Mouse (Mus musculus) embryonic fibroblast, embryonic 13.5 days (primary cell): ENCODE measurements around the gene Eif2b3. TPM values are rescaled to one million over a fixed set of nuclear protein-coding genes. Genes with fewer than 3 reads are reported as not detected.

Experiments used
- H3K27ac ChIP-seq: 2 replicates; pipeline ENCODE4 v1.5.1; 2012; ENCODE audit warnings: low read length, control low read depth, inconsistent platforms; ENCODE audit not compliant: insufficient read depth
- H3K4me1 ChIP-seq: 2 replicates; pipeline ENCODE4 v1.6.1; 2011; ENCODE audit warnings: low read length; ENCODE audit not compliant: control insufficient read depth, insufficient read depth
- H3K4me3 ChIP-seq: 2 replicates; pipeline ENCODE4 v1.5.1; 2011; ENCODE audit warnings: mild to moderate bottlenecking, control low read depth, low read length; ENCODE audit not compliant: insufficient read depth
- CTCF ChIP-seq: IDR thresholded peaks from 2 replicates; pipeline ENCODE4 v1.5.1; 2011; ENCODE audit warnings: mild to moderate bottlenecking, control low read depth, low read length, moderate library complexity, borderline replicate concordance; ENCODE audit not compliant: insufficient read depth
- POLR2A ChIP-seq: IDR thresholded peaks from 2 replicates; pipeline ENCODE4 v1.6.1; 2011; ENCODE audit warnings: low read depth, mild to moderate bottlenecking, control low read depth, low read length, moderate library complexity
- polyA plus RNA-seq: library from polyadenylated mRNA; stranded (reverse); fragments of >200 nt; gene quantifications from 2 replicates; pipeline ENCODE4 v1.2.4, GENCODE M21; 2011; ENCODE audit warnings: low read depth; ENCODE audit not compliant: missing spikeins, insufficient read length

The Eif2b3 gene
- polyA plus RNA-seq, 1 experiment, result 34.1 TPM

DNA sequence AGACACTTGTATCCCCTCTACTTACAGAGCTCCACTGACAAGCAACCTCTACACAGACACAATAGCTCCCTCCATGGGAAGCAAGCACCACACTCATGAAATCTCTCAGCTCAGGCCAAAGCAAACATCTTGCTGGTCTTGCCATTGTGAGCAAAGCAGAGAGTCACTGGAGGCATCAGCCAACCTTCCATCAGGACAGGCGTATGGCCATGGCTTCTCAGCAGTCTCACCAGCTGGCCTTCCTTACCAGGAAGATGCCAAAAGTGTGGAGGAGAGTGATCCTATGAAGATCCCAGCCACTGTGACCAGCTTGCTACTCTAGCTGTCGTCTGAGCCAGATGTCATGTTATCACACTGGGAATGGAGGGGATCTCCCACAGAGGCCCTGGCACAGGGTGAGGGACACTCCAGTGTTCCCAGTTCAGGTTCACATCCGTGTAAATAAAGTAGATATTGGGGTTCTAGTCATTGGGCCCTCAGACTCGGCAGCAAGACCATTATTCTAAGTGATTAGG lies 4.2 kb upstream of the Eif2b3 start:
- H3K4me1 ChIP-seq, result no peaks in the 10 kb centered on the region
- no peak overlapping the region for H3K27ac ChIP-seq
- no peak overlapping the region for H3K4me3 ChIP-seq
- no peak for TF ChIP-seq CTCF

GRCm38 (mm10) chr4:117017738-117018137 lies 1.5 kb upstream of the Eif2b3 start:
- H3K27ac ChIP-seq, result no peak overlapping the region
- peaks cover 4% of the 10 kb centered on the region; the same call in 1 of the 2 replicates for H3K4me1 ChIP-seq
- H3K4me3 ChIP-seq, result no peak overlapping the region
- TF ChIP-seq POLR2A, result no peak
- no peak for TF ChIP-seq CTCF

DNA sequence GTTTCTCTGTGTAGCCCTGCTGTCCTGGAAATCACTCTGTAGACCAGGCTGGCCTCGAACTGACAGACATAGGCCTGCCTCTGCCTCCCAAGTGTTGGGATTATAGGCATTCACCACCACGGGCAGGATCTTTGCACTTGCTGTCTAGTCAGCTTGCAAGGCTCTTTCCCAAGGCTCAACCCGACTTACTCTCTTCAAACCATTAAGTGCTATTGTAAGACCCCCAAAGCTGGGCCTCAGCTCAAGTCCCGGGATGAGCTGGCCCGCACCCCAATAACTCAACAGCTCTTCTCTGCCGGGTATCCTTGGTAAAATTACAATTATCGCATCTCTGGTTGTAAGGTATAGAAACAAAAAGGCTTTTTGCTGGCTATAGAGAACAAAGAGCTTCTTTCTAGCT lies 875 bp upstream of the Eif2b3 start:
- Histone ChIP-seq H3K4me1 (peaks cover 4% of the 10 kb centered on the region; the same call in 1 of the 2 replicates), H3K27ac (no peak overlapping the region), H3K4me3 (no peak overlapping the region)
- TF ChIP-seq POLR2A, result no peak
- no peak for TF ChIP-seq CTCF

GRCm38 (mm10) chr4:117023469-117023868 lies 4.3 kb downstream of the Eif2b3 start:
- Histone ChIP-seq H3K27ac (no peak overlapping the region), H3K4me3 (no peak overlapping the region), H3K4me1 (peaks cover 4% of the 10 kb centered on the region; the same call in 1 of the 2 replicates)
- TF ChIP-seq POLR2A, result no peak
- no peak for TF ChIP-seq CTCF

- H3K27ac ChIP-seq, result no peak overlapping the region
- TF ChIP-seq POLR2A (no peak), CTCF (no peak)
- H3K4me1 ChIP-seq, result no peaks in the 10 kb centered on the region
- no peak overlapping the region for H3K4me3 ChIP-seq
Observed at GRCm38 (mm10) chr4:117031105-117031504, 11.9 kb downstream of the Eif2b3 start.

GRCm38 (mm10) chr4:117039925-117040687 lies 20.9 kb downstream of the Eif2b3 start:
- Histone ChIP-seq H3K27ac (0 out of 2 replicates have a peak overlapping the region, but pooled peaks have one; percentile 13), H3K4me3 (no peak overlapping the region)

DNA sequence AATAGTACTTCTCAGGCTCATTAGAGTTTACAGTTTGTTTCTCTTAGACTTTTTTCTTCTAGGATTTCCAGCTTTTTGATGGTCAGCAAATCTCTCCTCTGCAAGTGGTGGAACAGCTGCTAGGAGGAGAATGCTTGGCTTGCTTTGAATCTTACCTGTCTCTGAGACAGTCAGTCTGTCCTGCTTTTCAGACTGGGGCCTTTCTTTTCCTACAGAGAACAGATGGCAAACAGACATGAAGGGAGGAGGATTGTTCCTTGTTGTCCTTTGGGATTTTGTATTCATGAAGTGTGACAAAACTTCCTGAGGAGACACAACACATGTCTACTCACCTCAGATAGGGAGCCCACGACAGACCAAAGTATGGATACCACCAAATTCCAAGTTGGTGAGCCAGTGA lies 21.6 kb downstream of the Eif2b3 start:
- Histone ChIP-seq H3K27ac (no peak overlapping the region), H3K4me3 (no peak overlapping the region), H3K4me1 (peaks cover 4% of the 10 kb centered on the region; the same call in 1 of the 2 replicates)
- TF ChIP-seq POLR2A (no peak), CTCF (no peak)

More at GRCm38 (mm10) chr4:117039925-117040687, 20.9 kb downstream of the Eif2b3 start:
- TF ChIP-seq CTCF, result no peak
- no peak for TF ChIP-seq POLR2A
- H3K4me1 ChIP-seq, result peaks cover 4% of the 10 kb centered on the region; the same call in 1 of the 2 replicates

- H3K27ac ChIP-seq, result no peak overlapping the region
- peaks cover 4% of the 10 kb centered on the region; the same call in 1 of the 2 replicates for H3K4me1 ChIP-seq
- H3K4me3 ChIP-seq, result no peak overlapping the region
- TF ChIP-seq CTCF, result no peak
- TF ChIP-seq POLR2A, result no peak
Observed at GRCm38 (mm10) chr4:117041283-117041721, 22.1 kb downstream of the Eif2b3 start.

DNA sequence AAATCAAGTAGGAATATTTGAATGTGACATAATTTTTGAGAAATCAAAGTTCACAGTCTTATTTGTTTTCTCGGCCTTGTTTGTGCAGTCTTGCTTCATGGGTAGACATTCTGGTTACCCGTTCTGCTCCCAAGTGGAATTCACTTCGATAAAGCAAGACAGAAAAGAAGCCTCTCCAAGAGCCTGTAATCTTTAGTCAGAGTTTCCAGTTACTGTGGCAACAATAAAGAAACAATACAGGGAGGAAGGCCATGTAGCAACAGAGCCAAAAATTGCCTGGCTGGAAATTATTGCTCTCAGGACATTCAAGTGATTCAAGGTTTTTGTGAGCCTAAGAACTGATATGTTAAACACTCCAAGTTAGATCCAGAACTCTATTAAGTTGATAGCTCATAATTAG lies 29.6 kb downstream of the Eif2b3 start:
- TF ChIP-seq CTCF (no peak), POLR2A (no peak)
- Histone ChIP-seq H3K4me1 (no peaks in the 10 kb centered on the region), H3K4me3 (no peak overlapping the region), H3K27ac (no peak overlapping the region)

- H3K4me3 ChIP-seq, result no peak overlapping the region
- no peaks in the 10 kb centered on the region for H3K4me1 ChIP-seq
- H3K27ac ChIP-seq, result no peak overlapping the region
- TF ChIP-seq POLR2A, result no peak
- no peak for TF ChIP-seq CTCF
Observed at GRCm38 (mm10) chr4:117049485-117049884, 30.3 kb downstream of the Eif2b3 start.

DNA sequence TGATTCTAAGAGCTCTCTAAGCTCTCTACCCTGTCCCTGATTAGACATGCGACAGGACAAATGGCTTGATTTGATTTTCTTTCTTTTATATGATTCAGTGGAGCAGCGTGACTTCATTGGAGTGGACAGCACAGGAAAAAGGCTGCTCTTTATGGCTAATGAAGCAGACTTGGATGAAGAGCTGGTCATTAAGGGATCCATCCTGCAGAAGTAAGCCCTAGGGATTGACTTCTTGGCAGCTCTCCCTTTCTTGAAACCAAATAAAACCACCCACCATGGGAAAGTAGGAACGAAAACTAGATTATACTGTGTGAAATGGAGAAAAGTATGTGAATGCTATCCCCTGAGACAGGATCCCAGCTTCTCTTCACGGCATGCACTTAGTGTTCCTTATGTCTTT lies 33.4 kb downstream of the Eif2b3 start:
- Histone ChIP-seq H3K27ac (no peak overlapping the region), H3K4me3 (no peak overlapping the region), H3K4me1 (peaks cover 3% of the 10 kb centered on the region)
- TF ChIP-seq CTCF (no peak), POLR2A (no peak)
